Comparison of ENCODE assay signal across 29 mouse cellular contexts in the genomic region with DNA sequence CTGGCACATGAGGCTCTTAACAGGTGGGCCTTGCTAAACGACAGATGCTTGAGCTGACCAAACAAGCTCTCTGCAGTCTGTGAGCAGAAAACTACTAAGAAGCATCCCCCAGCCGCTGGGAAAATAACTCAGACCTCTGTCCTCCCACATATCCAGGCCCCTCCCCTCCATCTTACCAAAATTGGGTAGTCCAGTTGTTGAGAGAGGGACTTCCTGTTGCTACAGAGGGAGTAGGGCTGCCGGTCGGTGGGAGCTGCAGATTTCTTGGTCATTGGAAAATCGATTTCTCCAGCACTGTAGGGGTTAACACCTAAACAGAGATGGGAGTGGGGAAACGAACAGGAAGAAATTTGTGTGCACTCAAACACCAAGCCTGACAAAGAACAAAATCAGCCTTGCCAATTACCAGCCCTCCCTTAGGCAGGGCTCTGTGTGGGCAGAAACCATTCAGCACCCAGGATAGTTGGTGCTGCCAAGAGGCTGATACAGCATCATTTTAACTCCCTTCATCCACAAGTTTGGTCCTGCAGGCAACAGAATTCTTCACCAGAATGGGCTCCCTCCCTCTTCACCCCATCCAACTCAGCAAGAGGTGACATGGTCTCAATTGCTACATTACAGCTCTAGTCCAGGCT. TPM values are rescaled to one million over a fixed set of nuclear protein-coding genes. Genes with fewer than 3 reads are reported as not detected.
A peak's percentile ranks its signal among the peaks of the same experiment; 100 is the strongest.
DNase-seq lines count a peak whose midpoint lies in the region; ATAC-seq and TF ChIP-seq lines count a peak whose summit lies in the region.
"Had no signal": no experiment of that assay in that cellular context is flagged by ENCODE, and none has a peak within 500 bp of the region (broad histone marks: within the 10 kb centered on the region; RNA-seq: fewer than 3 reads in every experiment).

No protein-coding gene starts in this region.

- no peaks in the 10 kb centered on the region for H3K36me3 ChIP-seq in midbrain, embryonic 11.5 days (ENCODE audit: control insufficient read depth, insufficient read depth, low read length)
- no peaks in the 10 kb centered on the region for H3K36me3 ChIP-seq in midbrain, postnatal 0 days (ENCODE audit: insufficient read depth, low read length)
- H3K36me3 ChIP-seq in limb, embryonic 10.5 days: no peaks in the 10 kb centered on the region
- H3K36me3 ChIP-seq: embryonic facial prominence, embryonic 12.5 days; heart, embryonic 13.5 days; hindbrain, embryonic 15.5 days; liver, embryonic 13.5 days had no signal

- no peak for ATAC-seq in midbrain, embryonic 11.5 days (ENCODE audit: low FRiP score)
- no peak for ATAC-seq in midbrain, postnatal 0 days (ENCODE audit: low FRiP score)
- ATAC-seq: forebrain, embryonic 14.5 days; inflammation-experienced regulatory T-cells, adult 6 months had no signal

- no peak overlapping the region for H3K27ac ChIP-seq in midbrain, embryonic 11.5 days (ENCODE audit: low read depth, low read length)
- H3K27ac ChIP-seq in midbrain, postnatal 0 days (ENCODE audit: low read depth, low read length): no peak overlapping the region
- peak overlapping the region; percentile 47 for H3K27ac ChIP-seq in limb, embryonic 10.5 days
- H3K27ac ChIP-seq: embryonic facial prominence, embryonic 12.5 days; gastrocnemius, adult 2 months; heart, embryonic 13.5 days; hindbrain, embryonic 15.5 days; kidney, postnatal 0 days; left cerebral cortex, adult 2 months; liver, embryonic 13.5 days; stomach, postnatal 0 days had no signal

- no peaks in the 10 kb centered on the region for H3K4me1 ChIP-seq in midbrain, embryonic 11.5 days (ENCODE audit: control insufficient read depth, insufficient read depth, low read length)
- no peaks in the 10 kb centered on the region for H3K4me1 ChIP-seq in midbrain, postnatal 0 days (ENCODE audit: insufficient read depth, low read length)
- peaks cover 41% of the 10 kb centered on the region for H3K4me1 ChIP-seq in limb, embryonic 10.5 days
- H3K4me1 ChIP-seq: hindbrain, embryonic 15.5 days; liver, embryonic 13.5 days had no signal

- no peak overlapping the region for H3K9ac ChIP-seq in midbrain, embryonic 11.5 days (ENCODE audit: low read length)
- no peak overlapping the region for H3K9ac ChIP-seq in midbrain, postnatal 0 days (replicated peaks; ENCODE audit: low read length, poor library complexity, severe bottlenecking)
- H3K9ac ChIP-seq: embryonic facial prominence, embryonic 12.5 days; heart, embryonic 13.5 days; hindbrain, embryonic 15.5 days; liver, embryonic 13.5 days had no signal

- no peaks in the 10 kb centered on the region for H3K9me3 ChIP-seq in midbrain, embryonic 11.5 days (ENCODE audit: control insufficient read depth, low read length)
- H3K9me3 ChIP-seq in midbrain, postnatal 0 days (ENCODE audit: low read length): no peaks in the 10 kb centered on the region
- H3K9me3 ChIP-seq in limb, embryonic 10.5 days (replicated peaks): no peaks in the 10 kb centered on the region
- H3K9me3 ChIP-seq: embryonic facial prominence, embryonic 12.5 days; heart, embryonic 13.5 days; hindbrain, embryonic 15.5 days; liver, embryonic 13.5 days had no signal

- no peak overlapping the region for H3K4me2 ChIP-seq in midbrain, embryonic 11.5 days
- no peak overlapping the region for H3K4me2 ChIP-seq in midbrain, postnatal 0 days (ENCODE audit: low read depth, low read length, poor library complexity, severe bottlenecking)
- H3K4me2 ChIP-seq: embryonic facial prominence, embryonic 12.5 days; heart, embryonic 13.5 days; hindbrain, embryonic 15.5 days; liver, embryonic 13.5 days had no signal

- peak; percentile 28 for DNase-seq in layer of hippocampus, adult 11-12 months (ENCODE audit: low spot score)
- no peak for DNase-seq in layer of hippocampus, postnatal 25 days (ENCODE audit: extremely low spot score in 1 of 2, low spot score in 1 of 2)
- DNase-seq in midbrain, embryonic 11.5 days (ENCODE audit: low spot score, missing footprints): peak; percentile 44
- no peak for DNase-seq in midbrain, postnatal 0 days (ENCODE audit: low spot score)
- DNase-seq in limb, embryonic 10.5 days (ENCODE audit: low spot score): no peak
- no peak for DNase-seq in spleen, postnatal 4 days (ENCODE audit: low spot score in 2 of 2)
- no peak for DNase-seq in spleen, postnatal 10 days (ENCODE audit: low spot score in 2 of 2)
- DNase-seq: adrenal gland, postnatal 25 days; B cell, adult 2 months; cerebellum, adult 18-20 months; cerebellum, postnatal 25 days; gastrocnemius, adult 2 months; heart, postnatal 10 days; kidney, adult 18-20 months; liver, embryonic 13.5 days; lung, adult 18-20 months; lung, postnatal 36 days; midbrain, embryonic 14.5 days; right cerebral cortex, postnatal 25 days; thymus, adult 18-20 months; thymus, postnatal 25 days had no signal

- H3K4me3 ChIP-seq in midbrain, embryonic 11.5 days (ENCODE audit: low read depth, low read length): no peak overlapping the region
- H3K4me3 ChIP-seq in midbrain, postnatal 0 days (ENCODE audit: low read depth, low read length): no peak overlapping the region
- H3K4me3 ChIP-seq in limb, embryonic 10.5 days: no peak overlapping the region
- H3K4me3 ChIP-seq: embryonic facial prominence, embryonic 12.5 days; gastrocnemius, adult 2 months; heart, embryonic 13.5 days; hindbrain, embryonic 15.5 days; left cerebral cortex, adult 2 months; liver, embryonic 13.5 days had no signal

- no peak for TF ChIP-seq CTCF in midbrain, postnatal 0 days (IDR thresholded peaks at IDR 0.05)

- H3K27me3 ChIP-seq in midbrain, embryonic 11.5 days (ENCODE audit: control insufficient read depth, insufficient read depth, low read length): no peaks in the 10 kb centered on the region
- no peaks in the 10 kb centered on the region for H3K27me3 ChIP-seq in midbrain, postnatal 0 days (ENCODE audit: insufficient read depth, low read length)
- no peaks in the 10 kb centered on the region for H3K27me3 ChIP-seq in limb, embryonic 10.5 days (ENCODE audit: low read depth, poor library complexity, severe bottlenecking)
- H3K27me3 ChIP-seq: embryonic facial prominence, embryonic 12.5 days; heart, embryonic 13.5 days; hindbrain, embryonic 15.5 days; liver, embryonic 13.5 days had no signal

- WGBS in midbrain, embryonic 11.5 days: 51% methylated on average over 6 of the region's 6 CpGs
- WGBS in midbrain, postnatal 0 days: 54% methylated on average over 6 of the region's 6 CpGs
- WGBS in limb, embryonic 10.5 days: 47% methylated on average over 6 of the region's 6 CpGs

RNA-seq across cellular contexts. Expression of a gene that starts 51.0 kb away (rescaled TPM):
- 10 to 100 TPM; 15.3 to 16.2 TPM for total RNA-seq in layer of hippocampus, postnatal 25 days (2021)
- 12.4 and 13.2 TPM in 2 replicates for polyA plus RNA-seq in midbrain, embryonic 11.5 days (2014; fragmentation: Nextera tagmentation; extraction: Ambion mirVana)
- total RNA-seq in midbrain, postnatal 0 days (2014; rRNA removed): 6.8 TPM in 2 replicates
- polyA plus RNA-seq in midbrain, postnatal 0 days (2015; fragmentation: Nextera tagmentation; extraction: Ambion mirVana): 4.3 and 5.5 TPM in 2 replicates
- 15.2 and 18.1 TPM in 2 replicates for polyA plus RNA-seq in limb, embryonic 10.5 days (2016; fragmentation: Nextera tagmentation; extraction: Ambion mirVana)

Comparison
In these comparisons a context has a peak if more than half of its experiments do, and no peak if none do; other contexts are left out.
1. DNase-seq: peak in layer of hippocampus, adult 11-12 months (single experiment) and midbrain, embryonic 11.5 days (single experiment); none in layer of hippocampus, postnatal 25 days (0 of 2), midbrain, postnatal 0 days (single experiment), limb, embryonic 10.5 days (single experiment), spleen, postnatal 4 days (0 of 2) and spleen, postnatal 10 days (0 of 2).